Mouse (Mus musculus) gastrocnemius, adult 8-10 months (tissue): Measurements from ENCODE around the gene Olfr811. TPM values are rescaled to one million over a fixed set of nuclear protein-coding genes. Genes with fewer than 3 reads are reported as not detected.

Source experiments
- DNase-seq, 2 experiments: peaks; one replicate each; pipeline ENCODE4 v3.0.0; 2022; ENCODE audit warnings: low spot score in 2 of 2
- total RNA-seq, 4 experiments: library from RNA; stranded (reverse); gene quantifications; 2 replicates each; pipeline ENCODE4 v1.2.4; 2022

The Olfr811 gene
- not detected for total RNA-seq

- DNase-seq = no peak
Measured at GRCm38 (mm10) chr10:129804296-129804695, at the start of gene Olfr811. Gene Olfr811 (minus strand): TSS chr10:129804396.

- no peak for DNase-seq
Measured at GRCm38 (mm10) chr10:129847343-129847742, 43.1 kb upstream of the Olfr811 start.

- DNase-seq = no peak
Measured at GRCm38 (mm10) chr10:129845994-129846393, 41.8 kb upstream of the Olfr811 start, which contains the start of gene Olfr812. Gene Olfr812 (minus strand): TSS chr10:129846094.

- no peak for DNase-seq
Measured at GRCm38 (mm10) chr10:129794817-129795216, 9.4 kb downstream of the Olfr811 start, which contains the start of gene Olfr810. Gene Olfr810 (minus strand): TSS chr10:129794917.

GRCm38 (mm10) chr10:129778123-129778522 lies 26.1 kb downstream of the Olfr811 start:
- DNase-seq = no peak

GRCm38 (mm10) chr10:129774338-129774737 lies 29.9 kb downstream of the Olfr811 start, which contains the start of gene Olfr809:
Gene Olfr809 (plus strand): TSS chr10:129774638.
- DNase-seq = no peak

- DNase-seq = no peak
Measured at GRCm38 (mm10) chr10:129765182-129765581, 39.0 kb downstream of the Olfr811 start, which contains the start of gene Olfr808. Gene Olfr808 (plus strand): TSS chr10:129765482.

GRCm38 (mm10) chr10:129757693-129758092 lies 46.5 kb downstream of the Olfr811 start, which contains the start of gene Olfr807:
Gene Olfr807 (minus strand): TSS chr10:129757793.
- DNase-seq = no peak

Other genes starting within 250 kb of the Olfr811 start
- gene Olfr794, start 236.7 kb downstream of the Olfr811 start, total RNA-seq = not detected
- not detected for gene Olfr796, start 191.8 kb downstream of the Olfr811 start, total RNA-seq
- not detected for gene Olfr798, start 176.5 kb downstream of the Olfr811 start, total RNA-seq
- not detected for gene Olfr799, start 166.9 kb downstream of the Olfr811 start, total RNA-seq
- gene Olfr800, start 146.7 kb downstream of the Olfr811 start, total RNA-seq = not detected
- gene Olfr801, start 130.5 kb downstream of the Olfr811 start, total RNA-seq = not detected
- not detected for gene Olfr802, start 116.2 kb downstream of the Olfr811 start, total RNA-seq
- not detected for gene Olfr803, start 110.1 kb downstream of the Olfr811 start, total RNA-seq
- gene Olfr804, start 101.2 kb downstream of the Olfr811 start, total RNA-seq = not detected
- not detected for gene Olfr805, start 75.0 kb downstream of the Olfr811 start, total RNA-seq
- not detected for gene Olfr806, start 62.5 kb downstream of the Olfr811 start, total RNA-seq
- gene Olfr807, start 46.6 kb downstream of the Olfr811 start, total RNA-seq = not detected
- gene Olfr808, start 38.9 kb downstream of the Olfr811 start, total RNA-seq = not detected
- gene Olfr809, start 29.8 kb downstream of the Olfr811 start, total RNA-seq = not detected
- gene Olfr810, start 9.5 kb downstream of the Olfr811 start, total RNA-seq = not detected
- not detected for gene Olfr812, start 41.7 kb upstream of the Olfr811 start, total RNA-seq
- not detected for gene Olfr813, start 51.0 kb upstream of the Olfr811 start, total RNA-seq
- not detected for gene Olfr814, start 75.5 kb upstream of the Olfr811 start, total RNA-seq
- gene Olfr815, start 101.5 kb upstream of the Olfr811 start, total RNA-seq = not detected
- gene Olfr816, start 111.2 kb upstream of the Olfr811 start, total RNA-seq = not detected
- not detected for gene Olfr818, start 144.7 kb upstream of the Olfr811 start, total RNA-seq
- not detected for gene Olfr819, start 162.9 kb upstream of the Olfr811 start, total RNA-seq
- gene Olfr247, start 171.7 kb upstream of the Olfr811 start, total RNA-seq = not detected
- gene Gm10310, start 180.7 kb upstream of the Olfr811 start, total RNA-seq = not detected
- not detected for gene Olfr820, start 208.2 kb upstream of the Olfr811 start, total RNA-seq
- gene Olfr821, start 226.0 kb upstream of the Olfr811 start, total RNA-seq = not detected